Mouse (Mus musculus): ENCODE data around the gene Ank2.

GRCm38 (mm10) chr3:127035540-127035939, 463.6 kb downstream of the Ank2 start:
- TF ChIP-seq CTCF (IDR thresholded peaks at IDR 0.05; ENCODE audit: insufficient read depth, low read length): no peak
- no peak for TF ChIP-seq POLR2A (IDR thresholded peaks at IDR 0.05; ENCODE audit: borderline replicate concordance, extremely low read depth, low read depth, low read length)
